In the genomic region with DNA sequence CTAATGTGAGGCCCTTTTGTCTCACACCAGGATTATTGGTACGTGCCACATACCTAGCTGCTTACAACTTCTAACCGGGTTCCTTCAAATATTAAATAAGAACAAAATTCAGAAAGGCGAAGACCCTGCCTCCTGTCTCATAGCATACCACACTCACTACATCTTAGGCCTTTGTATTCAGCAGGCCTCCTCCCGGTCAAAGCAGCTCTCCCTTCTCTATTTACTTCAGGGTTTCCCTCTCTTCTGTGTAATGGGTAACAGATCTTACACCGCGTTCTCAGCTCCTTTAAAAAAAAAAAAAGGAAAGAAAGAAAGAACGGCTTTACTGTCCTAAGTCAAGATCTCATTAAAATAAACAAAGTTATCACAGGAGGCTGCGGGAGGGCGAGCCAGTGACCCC, we compare ENCODE assay signal across 8 mouse cellular contexts. TPM values are rescaled to one million over a fixed set of nuclear protein-coding genes. Genes with fewer than 3 reads are reported as not detected.
DNase-seq lines count a peak whose midpoint lies in the region; ATAC-seq and TF ChIP-seq lines count a peak whose summit lies in the region.

No protein-coding gene starts in this region.

- peak overlapping the region; percentile 77 for H3ac ChIP-seq in C2C12 (ENCODE audit: control insufficient read depth, insufficient read length, low read depth)

- no peak for TF ChIP-seq EP300 in liver, embryonic 14.5 days (IDR thresholded peaks at IDR 0.05; ENCODE audit: low read depth)

- peaks cover 69% of the 10 kb centered on the region for H3K79me2 ChIP-seq in C2C12 (ENCODE audit: control insufficient read depth, insufficient read depth)

- peaks cover 46% of the 10 kb centered on the region for H3K79me3 ChIP-seq in C2C12 (ENCODE audit: low read depth)

- H3K9me3 ChIP-seq in forebrain, embryonic 10.5 days = no peaks in the 10 kb centered on the region
- H3K9me3 ChIP-seq in liver, embryonic 14.5 days (ENCODE audit: control insufficient read depth, low read length) = no peaks in the 10 kb centered on the region

- H3K4me3 ChIP-seq in C2C12 (ENCODE audit: insufficient read depth, poor library complexity, severe bottlenecking) = peak overlapping the region; percentile 60
- peak overlapping the region; percentile 81 for H3K4me3 ChIP-seq in forebrain, embryonic 10.5 days
- H3K4me3 ChIP-seq in liver, embryonic 14.5 days (ENCODE audit: insufficient read depth in 1 of 2, low read depth in 2 of 2, low read length in 2 of 2) = peak overlapping the region; percentile 66 to 67

- peaks cover 50% of the 10 kb centered on the region for H3K4me1 ChIP-seq in forebrain, embryonic 10.5 days
- H3K4me1 ChIP-seq in liver, embryonic 14.5 days (replicated peaks; ENCODE audit: control insufficient read depth in 2 of 2, insufficient read depth in 2 of 2, low read length in 1 of 2) = peaks cover 0 to 13% of the 10 kb centered on the region in 2 experiments; a peak in 3 of 4 replicates

- no peak for ATAC-seq in liver, embryonic 14.5 days (ENCODE audit: insufficient read depth)

- WGBS in forebrain, embryonic 10.5 days = 18% methylated on average over 9 of the region's 9 CpGs
- WGBS in liver, embryonic 14.5 days (ENCODE audit: insufficient replicate concordance) = 15% methylated on average over 9 of the region's 9 CpGs

- H3K9ac ChIP-seq in liver, embryonic 14.5 days (replicated peaks) = peak overlapping the region; percentile 86

- no peaks in the 10 kb centered on the region for H3K27me3 ChIP-seq in C2C12 (ENCODE audit: control insufficient read depth, insufficient read depth, insufficient read length)
- H3K27me3 ChIP-seq in forebrain, embryonic 10.5 days (ENCODE audit: poor library complexity, severe bottlenecking) = no peaks in the 10 kb centered on the region
- no peaks in the 10 kb centered on the region for H3K27me3 ChIP-seq in liver, embryonic 14.5 days (ENCODE audit: control insufficient read depth, insufficient read depth, low read length)

- peaks cover 40% of the 10 kb centered on the region for H3K36me3 ChIP-seq in C2C12 (ENCODE audit: control insufficient read depth, insufficient read depth)
- H3K36me3 ChIP-seq in forebrain, embryonic 10.5 days (replicated peaks) = peaks cover 59% of the 10 kb centered on the region
- peaks cover 32% of the 10 kb centered on the region for H3K36me3 ChIP-seq in liver, embryonic 14.5 days (replicated peaks; ENCODE audit: control insufficient read depth, insufficient read depth, low read depth)

- TF ChIP-seq CTCF in C2C12 (IDR thresholded peaks at IDR 0.05; ENCODE audit: control insufficient read depth, insufficient read depth, insufficient read length) = no peak
- TF ChIP-seq CTCF in liver, embryonic 14.5 days (IDR thresholded peaks at IDR 0.05; ENCODE audit: low read depth) = no peak

- peak; percentile 18 for DNase-seq in embryo, embryonic 11 days
- no peak for DNase-seq in embryo, embryonic 10 days (ENCODE audit: low spot score)
- no peak for DNase-seq in forebrain, embryonic 10.5 days (ENCODE audit: extremely low spot score, low spot score)
- no peak for DNase-seq in liver, embryonic 14.5 days (ENCODE audit: low read depth in 3 of 3, low spot score in 3 of 3)
- no peak for DNase-seq in right cerebral cortex, adult 18-20 months
- DNase-seq in urinary bladder, postnatal 14 days (ENCODE audit: low spot score) = no peak
- DNase-seq in cerebellum, postnatal 4 days (ENCODE audit: low spot score in 2 of 2) = no peak

- peak overlapping the region; percentile 97 for H3K27ac ChIP-seq in forebrain, embryonic 10.5 days
- H3K27ac ChIP-seq in liver, embryonic 14.5 days = peak overlapping the region; percentile 78

- peak overlapping the region; percentile 91 for H3K4me2 ChIP-seq in liver, embryonic 14.5 days (ENCODE audit: low read depth)

TF ChIP-seq in C2C12, 6 proteins besides CTCF, POLR2A, EP300 and RAD21:
- TF ChIP-seq MYOG (IDR thresholded peaks at IDR 0.05; ENCODE audit: control insufficient read depth, extremely low read depth, insufficient read length) = no peak
- TF ChIP-seq FOSL1 (IDR thresholded peaks at IDR 0.05; ENCODE audit: insufficient read depth, low read length, poor library complexity, severe bottlenecking) = no peak
- TF ChIP-seq MAX (IDR thresholded peaks at IDR 0.05) = no peak
- no peak for TF ChIP-seq USF1 (IDR thresholded peaks at IDR 0.05; ENCODE audit: low read depth)
- no peak for TF ChIP-seq CEBPB (IDR thresholded peaks at IDR 0.05; ENCODE audit: low read depth)
- no peak for TF ChIP-seq MYOD1 (IDR thresholded peaks at IDR 0.05; ENCODE audit: control insufficient read depth, insufficient read length, low read depth)

RNA-seq across cellular contexts. Expression of a gene that starts 0.8 kb away (rescaled TPM):
- polyA plus RNA-seq in C2C12 (2012; fragmentation: generic; extraction: Trizol) = 39.9 TPM
- polyA plus RNA-seq in forebrain, embryonic 10.5 days (2016; fragmentation: Nextera tagmentation; extraction: Ambion mirVana) = 192 and 194 TPM in 2 replicates
- 15.3 and 19.0 TPM in 2 replicates for polyA plus RNA-seq in liver, embryonic 14.5 days (2012; rRNA removed)
- 45.1 and 51.4 TPM in 2 replicates for polyA plus RNA-seq in liver, embryonic 14.5 days (2014; fragmentation: Nextera tagmentation; extraction: Ambion mirVana)

RNA-seq across cellular contexts. Expression of a gene that starts 0.9 kb away (rescaled TPM):
- 60.4 TPM for polyA plus RNA-seq in C2C12 (2012; fragmentation: generic; extraction: Trizol)
- 77.0 and 78.9 TPM in 2 replicates for polyA plus RNA-seq in forebrain, embryonic 10.5 days (2016; fragmentation: Nextera tagmentation; extraction: Ambion mirVana)
- 25.2 and 25.5 TPM in 2 replicates for polyA plus RNA-seq in liver, embryonic 14.5 days (2012; rRNA removed)
- 12.0 and 12.2 TPM in 2 replicates for polyA plus RNA-seq in liver, embryonic 14.5 days (2014; fragmentation: Nextera tagmentation; extraction: Ambion mirVana)

RNA-seq across cellular contexts. Expression of a gene that starts 6.2 kb away (rescaled TPM):
- polyA plus RNA-seq in C2C12 (2012; fragmentation: generic; extraction: Trizol) = 19.0 TPM
- polyA plus RNA-seq in forebrain, embryonic 10.5 days (2016; fragmentation: Nextera tagmentation; extraction: Ambion mirVana) = 20.0 and 21.6 TPM in 2 replicates
- polyA plus RNA-seq in liver, embryonic 14.5 days (2012; rRNA removed) = 2.2 and 2.9 TPM in 2 replicates
- 1.8 TPM in 2 replicates for polyA plus RNA-seq in liver, embryonic 14.5 days (2014; fragmentation: Nextera tagmentation; extraction: Ambion mirVana)

RNA-seq across cellular contexts. Expression of a gene that starts 13.4 kb away (rescaled TPM):
- polyA plus RNA-seq in C2C12 (2012; fragmentation: generic; extraction: Trizol) = 0.21 TPM
- polyA plus RNA-seq in forebrain, embryonic 10.5 days (2016; fragmentation: Nextera tagmentation; extraction: Ambion mirVana) = 0.44 and 0.71 TPM in 2 replicates
- polyA plus RNA-seq in liver, embryonic 14.5 days (2012; rRNA removed) = 0.07 and 0.08 TPM in 2 replicates
- not detected in 2 replicates for polyA plus RNA-seq in liver, embryonic 14.5 days (2014; fragmentation: Nextera tagmentation; extraction: Ambion mirVana)

RNA-seq across cellular contexts. Expression of a gene that starts 13.4 kb away (rescaled TPM):
- polyA plus RNA-seq in C2C12 (2012; fragmentation: generic; extraction: Trizol) = not detected
- not detected in 2 replicates for polyA plus RNA-seq in forebrain, embryonic 10.5 days (2016; fragmentation: Nextera tagmentation; extraction: Ambion mirVana)
- polyA plus RNA-seq in liver, embryonic 14.5 days (2012; rRNA removed) = not detected in 2 replicates
- not detected in 2 replicates for polyA plus RNA-seq in liver, embryonic 14.5 days (2014; fragmentation: Nextera tagmentation; extraction: Ambion mirVana)
